Mouse (Mus musculus) intestine, embryonic 15.5 days (tissue): ENCODE data around the gene Mtrf1. TPM values are rescaled to one million over a fixed set of nuclear protein-coding genes. Genes with fewer than 3 reads are reported as not detected.

Source experiments
- ATAC-seq: fragments of 200-750 bp; cut with Nextera tagmentation; 2 replicates; pipeline ENCODE4 v1.8.0; 2017; ENCODE audit warnings: moderate TSS enrichment, moderate library complexity
- H3K27ac ChIP-seq: fragments of 300-500 bp; sonication (generic); 2 replicates; pipeline ENCODE4 v1.5.1; 2015; ENCODE audit warnings: mild to moderate bottlenecking, inconsistent platforms
- H3K27me3 ChIP-seq: fragments of 300-500 bp; sonication (generic); replicated peaks from 2 replicates; pipeline ENCODE4 v1.6.1; 2015; ENCODE audit warnings: inconsistent platforms
- H3K36me3 ChIP-seq: fragments of 300-500 bp; sonication (generic); 2 replicates; pipeline ENCODE4 v1.6.1; 2015; ENCODE audit warnings: inconsistent platforms
- H3K4me1 ChIP-seq: fragments of 300-500 bp; sonication (generic); replicated peaks from 2 replicates; pipeline ENCODE4 v1.6.1; 2015; ENCODE audit warnings: inconsistent platforms
- H3K4me2 ChIP-seq: fragments of 300-500 bp; sonication (generic); replicated peaks from 2 replicates; pipeline ENCODE4 v1.6.1; 2015; ENCODE audit warnings: mild to moderate bottlenecking, inconsistent platforms
- H3K4me3 ChIP-seq: fragments of 300-500 bp; sonication (generic); replicated peaks from 2 replicates; pipeline ENCODE4 v1.5.1; 2015; ENCODE audit warnings: inconsistent platforms
- H3K9ac ChIP-seq: fragments of 300-500 bp; sonication (generic); 2 replicates; pipeline ENCODE4 v1.6.1; 2015; ENCODE audit warnings: inconsistent platforms
- H3K9me3 ChIP-seq: fragments of 300-500 bp; sonication (generic); 2 replicates; pipeline ENCODE4 v1.6.1; 2016; ENCODE audit warnings: inconsistent platforms
- WGBS: fragments of 180-500 bp; shearing (Covaris S2); methylation state at CpG from one replicate; pipeline ENCODE4 v1.1.7; 2015; 5-methylcytosine and 5-hydroxymethylcytosine counted together
- polyA plus RNA-seq: library from polyadenylated mRNA; unstranded; fragments of >200 nt; fragmentation: Nextera tagmentation; extraction: Ambion mirVana; gene quantifications from 2 replicates; pipeline ENCODE4 v1.2.1, GENCODE M21; 2015

Gene Mtrf1
- 9.1 and 10.6 TPM in 2 replicates for polyA plus RNA-seq

GRCm38 (mm10) chr14:79397321-79398122 lies at the start of gene Mtrf1:
Mtrf1 (plus strand) TSS chr14:79397772.
- 18% methylated on average over 23 of the region's 23 CpGs for WGBS
- H3K4me1 ChIP-seq: no peaks in the 10 kb centered on the region
- H3K4me3 ChIP-seq: peak within 1 kb of the TSS; percentile 63
- H3K27ac ChIP-seq: peak within 1 kb of the TSS; percentile 81
- H3K4me2 ChIP-seq: peak within 1 kb of the TSS; percentile 52
- H3K9me3 ChIP-seq: no peaks in the 10 kb centered on the region
- no peaks in the 10 kb centered on the region for H3K27me3 ChIP-seq
- H3K36me3 ChIP-seq: no peaks in the 10 kb centered on the region; the same call in 1 of the 2 replicates
- peak within 1 kb of the TSS; percentile 46 for H3K9ac ChIP-seq
- ATAC-seq: peak; percentile 93

GRCm38 (mm10) chr14:79358055-79358454 lies 39.5 kb upstream of the Mtrf1 start:
- H3K9ac ChIP-seq: no peak overlapping the region
- WGBS: 68% methylated on average over 2 of the region's 2 CpGs
- H3K4me1 ChIP-seq: no peaks in the 10 kb centered on the region
- H3K4me2 ChIP-seq: no peak overlapping the region
- H3K27ac ChIP-seq: no peak overlapping the region
- ATAC-seq: peak; percentile 73
- H3K4me3 ChIP-seq: no peak overlapping the region
- peaks cover 13% of the 10 kb centered on the region; the same call in 1 of the 2 replicates for H3K36me3 ChIP-seq
- no peaks in the 10 kb centered on the region for H3K9me3 ChIP-seq
- no peaks in the 10 kb centered on the region for H3K27me3 ChIP-seq

- Histone ChIP-seq H3K27ac (no peak overlapping the region), H3K4me1 (no peaks in the 10 kb centered on the region), H3K4me3 (no peak overlapping the region), H3K4me2 (no peak overlapping the region), H3K27me3 (no peaks in the 10 kb centered on the region), H3K9me3 (no peaks in the 10 kb centered on the region), H3K9ac (no peak overlapping the region), H3K36me3 (peaks cover 3% of the 10 kb centered on the region; the same call in 1 of the 2 replicates)
- ATAC-seq: no peak
Measured at GRCm38 (mm10) chr14:79377041-79377440, 20.5 kb upstream of the Mtrf1 start.

GRCm38 (mm10) chr14:79383120-79383519 lies 14.5 kb upstream of the Mtrf1 start:
- Histone ChIP-seq H3K4me1 (no peaks in the 10 kb centered on the region), H3K9me3 (no peaks in the 10 kb centered on the region), H3K27me3 (no peaks in the 10 kb centered on the region), H3K4me2 (no peak overlapping the region), H3K4me3 (no peak overlapping the region), H3K27ac (no peak overlapping the region), H3K36me3 (peaks cover 3% of the 10 kb centered on the region; the same call in 1 of the 2 replicates), H3K9ac (no peak overlapping the region)
- 92% methylated on average over 7 of the region's 7 CpGs for WGBS
- no peak for ATAC-seq

- Histone ChIP-seq H3K36me3 (no peaks in the 10 kb centered on the region), H3K4me1 (no peaks in the 10 kb centered on the region), H3K9ac (no peak overlapping the region), H3K9me3 (no peaks in the 10 kb centered on the region), H3K4me2 (no peak overlapping the region), H3K27me3 (no peaks in the 10 kb centered on the region), H3K27ac (no peak overlapping the region), H3K4me3 (no peak overlapping the region)
- ATAC-seq: no peak
- WGBS: 89% methylated on average over 3 of the region's 3 CpGs
Measured at GRCm38 (mm10) chr14:79388304-79388703, 9.3 kb upstream of the Mtrf1 start.

- Histone ChIP-seq H3K9ac (peak overlapping the region; percentile 97), H3K36me3 (no peaks in the 10 kb centered on the region), H3K4me2 (peak overlapping the region; percentile 82), H3K4me1 (no peaks in the 10 kb centered on the region), H3K4me3 (peak overlapping the region; percentile 93), H3K27ac (peak overlapping the region; percentile 100), H3K9me3 (no peaks in the 10 kb centered on the region), H3K27me3 (no peaks in the 10 kb centered on the region)
- WGBS: 1% methylated on average over 16 of the region's 16 CpGs
- peak; percentile 21 for ATAC-seq
Measured at GRCm38 (mm10) chr14:79389438-79390264, 7.9 kb upstream of the Mtrf1 start.

- Histone ChIP-seq H3K27ac (peak within 1 kb of the TSS; percentile 100), H3K4me1 (no peaks in the 10 kb centered on the region), H3K4me2 (peak within 1 kb of the TSS; percentile 82), H3K9ac (peak within 1 kb of the TSS; percentile 97), H3K27me3 (no peaks in the 10 kb centered on the region), H3K4me3 (peak within 1 kb of the TSS; percentile 93), H3K9me3 (no peaks in the 10 kb centered on the region), H3K36me3 (no peaks in the 10 kb centered on the region)
- peak; percentile 95 for ATAC-seq
- WGBS: under 1% methylated on average over 70 of the region's 71 CpGs
Measured at GRCm38 (mm10) chr14:79390265-79390926, 7.2 kb upstream of the Mtrf1 start, which contains the start of gene Naa16. Naa16 (minus strand) TSS chr14:79390778.

- no peak overlapping the region for H3K9ac ChIP-seq
- no peaks in the 10 kb centered on the region for H3K27me3 ChIP-seq
- H3K4me3 ChIP-seq: no peak overlapping the region
- H3K4me1 ChIP-seq: no peaks in the 10 kb centered on the region
- no peak overlapping the region for H3K4me2 ChIP-seq
- WGBS: 43% methylated on average over 1 of the region's 1 CpGs
- H3K36me3 ChIP-seq: no peaks in the 10 kb centered on the region
- no peak overlapping the region for H3K27ac ChIP-seq
- no peak for ATAC-seq
- no peaks in the 10 kb centered on the region for H3K9me3 ChIP-seq
Measured at GRCm38 (mm10) chr14:79393289-79393688, 4.3 kb upstream of the Mtrf1 start.

- H3K27ac ChIP-seq: no peak overlapping the region
- H3K4me1 ChIP-seq: no peaks in the 10 kb centered on the region
- no peak for ATAC-seq
- no peaks in the 10 kb centered on the region for H3K36me3 ChIP-seq
- no peak overlapping the region for H3K4me3 ChIP-seq
- no peaks in the 10 kb centered on the region for H3K9me3 ChIP-seq
- no peak overlapping the region for H3K9ac ChIP-seq
- no peaks in the 10 kb centered on the region for H3K27me3 ChIP-seq
- no peak overlapping the region for H3K4me2 ChIP-seq
Measured at GRCm38 (mm10) chr14:79394564-79394963, 3.0 kb upstream of the Mtrf1 start.

GRCm38 (mm10) chr14:79407641-79408040 lies 10.1 kb downstream of the Mtrf1 start:
- Histone ChIP-seq H3K4me2 (no peak overlapping the region), H3K9ac (no peak overlapping the region), H3K36me3 (no peaks in the 10 kb centered on the region), H3K27ac (no peak overlapping the region), H3K4me1 (no peaks in the 10 kb centered on the region), H3K4me3 (no peak overlapping the region), H3K27me3 (no peaks in the 10 kb centered on the region), H3K9me3 (no peaks in the 10 kb centered on the region)
- WGBS: 65% methylated on average over 2 of the region's 2 CpGs
- ATAC-seq: no peak

GRCm38 (mm10) chr14:79409278-79409830 lies 11.8 kb downstream of the Mtrf1 start:
- no peak overlapping the region for H3K9ac ChIP-seq
- H3K4me3 ChIP-seq: no peak overlapping the region
- no peaks in the 10 kb centered on the region for H3K4me1 ChIP-seq
- no peak overlapping the region for H3K4me2 ChIP-seq
- no peak overlapping the region for H3K27ac ChIP-seq
- WGBS: 84% methylated on average over 6 of the region's 6 CpGs
- no peaks in the 10 kb centered on the region for H3K9me3 ChIP-seq
- H3K27me3 ChIP-seq: no peaks in the 10 kb centered on the region
- peaks cover 5% of the 10 kb centered on the region; the same call in 1 of the 2 replicates for H3K36me3 ChIP-seq
- no peak for ATAC-seq

- H3K4me2 ChIP-seq: no peak overlapping the region
- H3K36me3 ChIP-seq: peaks cover 5% of the 10 kb centered on the region; the same call in 1 of the 2 replicates
- ATAC-seq: peak; percentile 20; the same call in 1 of the 2 replicates
- H3K27me3 ChIP-seq: no peaks in the 10 kb centered on the region
- no peak overlapping the region for H3K4me3 ChIP-seq
- no peak overlapping the region for H3K9ac ChIP-seq
- H3K9me3 ChIP-seq: no peaks in the 10 kb centered on the region
- H3K4me1 ChIP-seq: no peaks in the 10 kb centered on the region
- WGBS: 73% methylated on average over 2 of the region's 2 CpGs
- no peak overlapping the region for H3K27ac ChIP-seq
Measured at GRCm38 (mm10) chr14:79410662-79411061, 13.1 kb downstream of the Mtrf1 start.
